Mouse (Mus musculus) small intestine, adult 2 months (tissue): ENCODE data around the gene Dnah7a.
"Not testable (repeated sequence)": the region's sequence is repeated elsewhere in the genome, so short reads cannot be mapped to it uniquely, and the experiment has no call there.

ENCODE experiments used
- CTCF ChIP-seq: fragments of 200-500 bp; IDR thresholded peaks from 2 replicates; pipeline ENCODE4 v1.5.1; 2012; ENCODE audit warnings: low read depth, mild to moderate bottlenecking, control low read depth, inconsistent platforms, low read length, moderate library complexity, mixed read lengths; ENCODE audit not compliant: insufficient replicate concordance, insufficient read length; ENCODE audit errors: extremely low read depth
- POLR2A ChIP-seq: fragments of 200-500 bp; IDR thresholded peaks from 2 replicates; pipeline ENCODE4 v1.6.1; 2012; ENCODE audit warnings: low read depth, mild to moderate bottlenecking, control low read depth, inconsistent platforms, low read length, moderate library complexity

DNA sequence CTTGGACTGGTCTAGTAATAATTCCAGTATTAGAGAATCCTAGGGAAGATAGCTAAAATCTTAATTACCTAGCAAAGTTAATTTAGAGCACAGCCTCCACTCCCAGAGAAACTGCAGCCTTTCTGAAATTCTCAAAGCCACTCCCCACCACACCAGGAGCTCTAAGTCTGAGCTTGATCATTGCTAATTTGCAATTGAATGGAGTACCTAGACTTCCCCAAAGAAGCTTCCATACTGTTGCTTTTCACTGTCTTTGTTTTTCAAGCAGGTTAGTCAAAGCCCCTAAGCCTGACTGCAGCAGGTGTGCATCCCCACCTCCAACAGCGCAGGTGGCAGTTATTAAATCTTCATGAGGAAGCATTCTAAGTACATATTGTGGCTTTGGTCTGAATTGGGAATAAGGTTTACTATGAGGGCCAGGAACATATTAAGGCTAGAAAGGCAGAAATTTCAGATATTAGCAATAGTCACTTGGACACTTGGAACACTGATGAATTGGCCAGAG, 43.3 kb upstream of the Dnah7a start:
- not testable (repeated sequence) for TF ChIP-seq POLR2A, CTCF
